Mouse (Mus musculus): ENCODE data around the gene Eif3i. TPM values are rescaled to one million over a fixed set of nuclear protein-coding genes. Genes with fewer than 3 reads are reported as not detected.
A peak's percentile ranks its signal among the peaks of the same experiment; 100 is the strongest.

Gene Eif3i
- polyA plus RNA-seq, 1 experiment: 185 TPM

- no peak for TF ChIP-seq POLR2A (IDR thresholded peaks at IDR 0.05; ENCODE audit: low read depth, low read length)
- no peak for TF ChIP-seq CTCF (IDR thresholded peaks at IDR 0.05; ENCODE audit: extremely low read depth, insufficient read depth, insufficient read length, insufficient replicate concordance)
- H3K27me3 ChIP-seq (ENCODE audit: control insufficient read depth, insufficient read depth, low read length): no peaks in the 10 kb centered on the region
- 0 out of 2 replicates have a peak, but pooled peaks cover 2% of the 10 kb centered on the region for H3K36me3 ChIP-seq (ENCODE audit: control insufficient read depth, insufficient read depth, low read length)
- H3K4me3 ChIP-seq (ENCODE audit: extremely low read depth, insufficient read depth, insufficient read length): no peak overlapping the region
- 94% methylated on average over 4 of the region's 4 CpGs for WGBS
- DNase-seq (ENCODE audit: low read depth in 1 of 2, low spot score in 2 of 2): no peak
- H3K27ac ChIP-seq (ENCODE audit: insufficient read depth, low read length): no peak overlapping the region
- peaks cover 7% of the 10 kb centered on the region; the same call in 1 of the 2 replicates for H3K4me1 ChIP-seq (ENCODE audit: control insufficient read depth, insufficient read depth, insufficient read length)
Observed at GRCm38 (mm10) chr4:129544106-129544505, 56.3 kb downstream of the Eif3i start.

GRCm38 (mm10) chr4:129542592-129543141 is 57.8 kb downstream of the Eif3i start, which contains the start of gene Hdac1:
Hdac1 (minus strand) TSS chr4:129542713.
- WGBS: 2% methylated on average over 46 of the region's 46 CpGs
- no peak for TF ChIP-seq CTCF (IDR thresholded peaks at IDR 0.05; ENCODE audit: extremely low read depth, insufficient read depth, insufficient read length, insufficient replicate concordance)
- TF ChIP-seq POLR2A (IDR thresholded peaks at IDR 0.05; ENCODE audit: low read depth, low read length): peak; percentile 37; the same call in 1 of the 2 replicates
- H3K4me1 ChIP-seq (ENCODE audit: control insufficient read depth, insufficient read depth, insufficient read length): peaks cover 7% of the 10 kb centered on the region; the same call in 1 of the 2 replicates
- H3K27ac ChIP-seq (ENCODE audit: insufficient read depth, low read length): peak within 1 kb of the TSS; percentile 80
- peak within 1 kb of the TSS; percentile 89 for H3K4me3 ChIP-seq (ENCODE audit: extremely low read depth, insufficient read depth, insufficient read length)
- DNase-seq (ENCODE audit: low read depth in 1 of 2, low spot score in 2 of 2): peak; percentile 87 to 98
- H3K27me3 ChIP-seq (ENCODE audit: control insufficient read depth, insufficient read depth, low read length): no peaks in the 10 kb centered on the region
- H3K36me3 ChIP-seq (ENCODE audit: control insufficient read depth, insufficient read depth, low read length): no peaks in the 10 kb centered on the region

Other genes starting within 250 kb of the Eif3i start
- 2.1 and 3.5 TPM in 2 replicates for gene Zbtb8a, start 222.5 kb downstream of the Eif3i start, polyA plus RNA-seq (2012; rRNA removed)
- gene Zbtb8b, start 159.8 kb downstream of the Eif3i start, polyA plus RNA-seq (2012; rRNA removed): 0.02 TPM in 1 of 2 replicates, not detected in the other
- 20.3 and 31.5 TPM in 2 replicates for gene Bsdc1, start 139.1 kb downstream of the Eif3i start, polyA plus RNA-seq (2012; rRNA removed)
- gene Tssk3, start 109.6 kb downstream of the Eif3i start, polyA plus RNA-seq (2012; rRNA removed): 0.11 TPM in 1 of 2 replicates, not detected in the other
- 0.20 and 0.70 TPM in 2 replicates for gene Fam229a, start 109.5 kb downstream of the Eif3i start, polyA plus RNA-seq (2012; rRNA removed)
- gene Marcksl1, start 87.1 kb downstream of the Eif3i start, polyA plus RNA-seq (2012; rRNA removed): 44.0 and 55.7 TPM in 2 replicates
- gene Hdac1, start 57.9 kb downstream of the Eif3i start, polyA plus RNA-seq (2012; rRNA removed): 55.1 and 69.0 TPM in 2 replicates
- gene Lck, start 27.0 kb downstream of the Eif3i start, polyA plus RNA-seq (2012; rRNA removed): 109 and 117 TPM in 2 replicates
- 10.9 and 17.2 TPM in 2 replicates for gene Fam167b, start 22.1 kb downstream of the Eif3i start, polyA plus RNA-seq (2012; rRNA removed)
- gene Tmem234, start within 50 bp of the Eif3i start, polyA plus RNA-seq (2012; rRNA removed): 119 and 129 TPM in 2 replicates
- gene Dcdc2b, start 13.6 kb upstream of the Eif3i start, polyA plus RNA-seq (2012; rRNA removed): 1.4 and 2.8 TPM in 2 replicates
- 28.3 and 31.3 TPM in 2 replicates for gene Iqcc, start 18.5 kb upstream of the Eif3i start, polyA plus RNA-seq (2012; rRNA removed)
- 16.3 and 19.7 TPM in 2 replicates for gene Ccdc28b, start 23.3 kb upstream of the Eif3i start, polyA plus RNA-seq (2012; rRNA removed)
- 20.1 and 25.1 TPM in 2 replicates for gene Txlna, start 40.4 kb upstream of the Eif3i start, polyA plus RNA-seq (2012; rRNA removed)
- 11.9 and 13.2 TPM in 2 replicates for gene Kpna6, start 72.1 kb upstream of the Eif3i start, polyA plus RNA-seq (2012; rRNA removed)
- 28.4 and 33.9 TPM in 2 replicates for gene Tmem39b, start 96.2 kb upstream of the Eif3i start, polyA plus RNA-seq (2012; rRNA removed)
- 40.9 and 61.5 TPM in 2 replicates for gene Khdrbs1, start 141.7 kb upstream of the Eif3i start, polyA plus RNA-seq (2012; rRNA removed)
- gene Ptp4a2, start 210.6 kb upstream of the Eif3i start, polyA plus RNA-seq (2012; rRNA removed): 47.6 and 51.1 TPM in 2 replicates